Mouse (Mus musculus) thymus, postnatal 14 days (tissue): ENCODE results near the gene Defb48.
A peak's percentile ranks its signal among the peaks of the same experiment; 100 is the strongest.

Experiments used
- DNase-seq: peaks from one replicate; pipeline ENCODE4 v3.0.0; 2021

The Defb48 gene

DNA sequence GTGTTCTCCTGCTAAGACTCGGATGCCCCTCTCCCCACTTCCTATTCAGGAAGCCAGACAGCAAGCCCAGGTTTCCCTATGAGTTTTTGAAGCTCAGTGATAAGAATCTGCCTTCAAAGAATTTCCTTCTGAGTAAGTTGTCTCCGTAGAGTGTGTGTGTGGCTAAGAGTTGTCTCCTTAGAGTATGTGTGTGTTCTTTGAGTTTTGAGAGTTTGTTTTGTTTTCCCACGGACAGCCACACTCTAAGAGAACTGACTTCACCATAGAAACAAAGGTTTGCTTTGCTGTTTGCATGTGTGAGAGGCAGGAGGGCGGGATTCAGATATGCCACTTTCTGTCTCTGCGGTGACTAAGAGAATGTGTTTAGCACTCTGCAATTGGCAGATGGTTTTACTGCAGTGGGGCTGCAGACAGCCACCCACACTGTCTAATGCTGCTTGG lies 56.2 kb downstream of the Defb48 start:
- peak; percentile 18 for DNase-seq
